Comparison of ENCODE assay signal across 21 mouse cellular contexts in genomic region chr4:97939920-97940520, GRCm38 (mm10).
DNase-seq lines count a peak whose midpoint lies in the region; ATAC-seq and TF ChIP-seq lines count a peak whose summit lies in the region.
"Had no signal": no experiment of that assay in that cellular context is flagged by ENCODE, and none has a peak within 500 bp of the region (broad histone marks: within the 10 kb centered on the region; RNA-seq: fewer than 3 reads in every experiment).

No protein-coding gene starts in this region.

- H3K27ac ChIP-seq in heart, embryonic 13.5 days (replicated peaks), result peak overlapping the region; percentile 79
- H3K27ac ChIP-seq in hindbrain, embryonic 14.5 days, result 0 out of 2 replicates have a peak overlapping the region, but pooled peaks have one; percentile 2
- no peak overlapping the region for H3K27ac ChIP-seq in hindbrain, embryonic 16.5 days (ENCODE audit: low read depth, low read length)
- H3K27ac ChIP-seq in stomach, embryonic 15.5 days, result 0 out of 2 replicates have a peak overlapping the region, but pooled peaks have one; percentile 23
- no peak overlapping the region for H3K27ac ChIP-seq in stomach, postnatal 0 days (replicated peaks)
- H3K27ac ChIP-seq: forebrain, embryonic 13.5 days; hindbrain, embryonic 10.5 days; intestine, embryonic 15.5 days had no signal

- H3K4me1 ChIP-seq in heart, embryonic 13.5 days, result peaks cover 72% of the 10 kb centered on the region
- peaks cover 15% of the 10 kb centered on the region for H3K4me1 ChIP-seq in hindbrain, embryonic 14.5 days (replicated peaks; ENCODE audit: control insufficient read depth, insufficient read depth, low read length)
- H3K4me1 ChIP-seq in hindbrain, embryonic 16.5 days (ENCODE audit: control insufficient read depth, insufficient read depth, low read depth, low read length), result peaks cover 5% of the 10 kb centered on the region; the same call in 1 of the 2 replicates
- peaks cover 7% of the 10 kb centered on the region; the same call in 1 of the 2 replicates for H3K4me1 ChIP-seq in stomach, embryonic 15.5 days
- no peaks in the 10 kb centered on the region for H3K4me1 ChIP-seq in stomach, postnatal 0 days (replicated peaks; ENCODE audit: control insufficient read depth, insufficient read depth)

- no peak for TF ChIP-seq EP300 in stomach, postnatal 0 days (optimal IDR thresholded peaks at IDR 0.05)

- no peak overlapping the region for H3K4me2 ChIP-seq in heart, embryonic 13.5 days
- H3K4me2 ChIP-seq in hindbrain, embryonic 14.5 days (replicated peaks), result no peak overlapping the region
- H3K4me2 ChIP-seq in hindbrain, embryonic 16.5 days (ENCODE audit: low read length), result no peak overlapping the region
- no peak overlapping the region for H3K4me2 ChIP-seq in stomach, embryonic 15.5 days
- no peak overlapping the region for H3K4me2 ChIP-seq in stomach, postnatal 0 days (replicated peaks; ENCODE audit: low read depth)
- H3K4me2 ChIP-seq: forebrain, embryonic 13.5 days; intestine, embryonic 15.5 days; liver, embryonic 11.5 days had no signal

- H3K4me3 ChIP-seq in heart, embryonic 13.5 days, result no peak overlapping the region
- H3K4me3 ChIP-seq in hindbrain, embryonic 14.5 days (replicated peaks; ENCODE audit: low read length), result no peak overlapping the region
- H3K4me3 ChIP-seq in hindbrain, embryonic 16.5 days (ENCODE audit: low read length), result no peak overlapping the region
- H3K4me3 ChIP-seq in stomach, embryonic 15.5 days (replicated peaks), result no peak overlapping the region
- no peak overlapping the region for H3K4me3 ChIP-seq in stomach, postnatal 0 days (ENCODE audit: low read depth, low read length)
- H3K4me3 ChIP-seq: forebrain, embryonic 13.5 days; hindbrain, embryonic 10.5 days; intestine, embryonic 15.5 days had no signal

- no peaks in the 10 kb centered on the region for H3K27me3 ChIP-seq in heart, embryonic 13.5 days (replicated peaks)
- H3K27me3 ChIP-seq in hindbrain, embryonic 14.5 days (ENCODE audit: control insufficient read depth, insufficient read depth, low read length), result no peaks in the 10 kb centered on the region
- H3K27me3 ChIP-seq in hindbrain, embryonic 16.5 days (replicated peaks; ENCODE audit: control insufficient read depth, insufficient read depth, low read length), result no peaks in the 10 kb centered on the region
- no peaks in the 10 kb centered on the region for H3K27me3 ChIP-seq in stomach, embryonic 15.5 days (replicated peaks)
- H3K27me3 ChIP-seq in stomach, postnatal 0 days (ENCODE audit: control insufficient read depth, insufficient read depth, low read length), result no peaks in the 10 kb centered on the region
- H3K27me3 ChIP-seq: forebrain, embryonic 13.5 days; intestine, embryonic 15.5 days had no signal

- H3K9ac ChIP-seq in heart, embryonic 13.5 days, result no peak overlapping the region
- no peak overlapping the region for H3K9ac ChIP-seq in hindbrain, embryonic 14.5 days
- no peak overlapping the region for H3K9ac ChIP-seq in hindbrain, embryonic 16.5 days (ENCODE audit: low read depth, low read length)
- H3K9ac ChIP-seq in stomach, embryonic 15.5 days, result no peak overlapping the region
- no peak overlapping the region for H3K9ac ChIP-seq in stomach, postnatal 0 days (ENCODE audit: low read length)
- H3K9ac ChIP-seq: forebrain, embryonic 13.5 days; intestine, embryonic 15.5 days had no signal

- TF ChIP-seq CTCF in stomach, postnatal 0 days (IDR thresholded peaks at IDR 0.05; ENCODE audit: low read depth), result no peak

- WGBS in heart, embryonic 13.5 days, result 58% methylated on average over 4 of the region's 4 CpGs
- WGBS in hindbrain, embryonic 14.5 days, result 85% methylated on average over 4 of the region's 4 CpGs
- WGBS in hindbrain, embryonic 16.5 days, result 78% methylated on average over 4 of the region's 4 CpGs
- 69% methylated on average over 4 of the region's 4 CpGs for WGBS in stomach, embryonic 15.5 days
- 65% methylated on average over 4 of the region's 4 CpGs for WGBS in stomach, postnatal 0 days

- H3K36me3 ChIP-seq in heart, embryonic 13.5 days, result peaks cover 8% of the 10 kb centered on the region; the same call in 1 of the 2 replicates
- no peaks in the 10 kb centered on the region for H3K36me3 ChIP-seq in hindbrain, embryonic 14.5 days (replicated peaks; ENCODE audit: control insufficient read depth, insufficient read depth)
- no peaks in the 10 kb centered on the region for H3K36me3 ChIP-seq in hindbrain, embryonic 16.5 days (ENCODE audit: control insufficient read depth, insufficient read depth, low read length)
- no peaks in the 10 kb centered on the region for H3K36me3 ChIP-seq in stomach, embryonic 15.5 days
- no peaks in the 10 kb centered on the region for H3K36me3 ChIP-seq in stomach, postnatal 0 days (ENCODE audit: control insufficient read depth, insufficient read depth, low read length)
- H3K36me3 ChIP-seq: hindbrain, embryonic 10.5 days; intestine, embryonic 15.5 days had no signal

- no peaks in the 10 kb centered on the region for H3K9me3 ChIP-seq in heart, embryonic 13.5 days
- H3K9me3 ChIP-seq in hindbrain, embryonic 14.5 days (ENCODE audit: control insufficient read depth, low read length), result no peaks in the 10 kb centered on the region
- no peaks in the 10 kb centered on the region for H3K9me3 ChIP-seq in hindbrain, embryonic 16.5 days (ENCODE audit: control insufficient read depth, low read length)
- no peaks in the 10 kb centered on the region for H3K9me3 ChIP-seq in stomach, embryonic 15.5 days
- no peaks in the 10 kb centered on the region for H3K9me3 ChIP-seq in stomach, postnatal 0 days (ENCODE audit: control insufficient read depth, low read length)
- H3K9me3 ChIP-seq: forebrain, embryonic 13.5 days; hindbrain, embryonic 10.5 days; intestine, embryonic 15.5 days had no signal

- peak; percentile 53 for DNase-seq in cerebellum, adult 9-10 months
- no peak for DNase-seq in cerebellum, adult 9-11 months
- no peak for DNase-seq in heart, adult 9 months (ENCODE audit: low spot score in 2 of 2)
- no peak for DNase-seq in hindbrain, embryonic 14.5 days (ENCODE audit: low spot score)
- DNase-seq in stomach, postnatal 0 days (ENCODE audit: low spot score), result no peak
- DNase-seq: adrenal gland, adult 8-10 months; gastrocnemius, postnatal 25 days; heart, adult 18-20 months; kidney, postnatal 4 days; lung, postnatal 10 days; midbrain, embryonic 14.5 days; thymus, adult 2 months; thymus, postnatal 36 days had no signal

- ATAC-seq in heart, embryonic 13.5 days (ENCODE audit: extremely low read depth, insufficient number of reproducible peaks, low FRiP score, low TSS enrichment), result no peak
- ATAC-seq in hindbrain, embryonic 14.5 days (ENCODE audit: low FRiP score), result no peak
- no peak for ATAC-seq in hindbrain, embryonic 16.5 days
- no peak for ATAC-seq in stomach, embryonic 15.5 days (ENCODE audit: insufficient read depth, low FRiP score, low read depth)
- ATAC-seq in stomach, postnatal 0 days (ENCODE audit: low FRiP score, low TSS enrichment), result no peak
- ATAC-seq: forebrain, embryonic 13.5 days; hindbrain, postnatal 0 days; intestine, embryonic 15.5 days had no signal

Comparison
In these comparisons a context has a peak if more than half of its experiments do, and no peak if none do; other contexts are left out.
1. H3K27ac ChIP-seq: peak in heart, embryonic 13.5 days (single experiment), hindbrain, embryonic 14.5 days (single experiment) and stomach, embryonic 15.5 days (single experiment); none in hindbrain, embryonic 16.5 days (single experiment) and stomach, postnatal 0 days (single experiment).